Mouse (Mus musculus): ENCODE data around the gene Ctnnd1. TPM values are rescaled to one million over a fixed set of nuclear protein-coding genes. Genes with fewer than 3 reads are reported as not detected.

The Ctnnd1 gene
- polyA plus RNA-seq, 1 experiment from 2014 or later = 34.2 TPM

GRCm38 (mm10) chr2:84582286-84582685, 68.3 kb downstream of the Ctnnd1 start:
- no peak overlapping the region for H3K27ac ChIP-seq
- H3K9ac ChIP-seq = no peak overlapping the region
- WGBS = 89% methylated on average over 5 of the region's 5 CpGs
- ATAC-seq (replicated peaks) = no peak
- H3K4me3 ChIP-seq = no peak overlapping the region
- H3K4me2 ChIP-seq = no peak overlapping the region
- no peaks in the 10 kb centered on the region for H3K9me3 ChIP-seq
- no peaks in the 10 kb centered on the region for H3K4me1 ChIP-seq
- no peaks in the 10 kb centered on the region for H3K36me3 ChIP-seq (replicated peaks)
- H3K27me3 ChIP-seq (replicated peaks) = no peaks in the 10 kb centered on the region

GRCm38 (mm10) chr2:84581208-84581607, 69.4 kb downstream of the Ctnnd1 start:
- no peaks in the 10 kb centered on the region for H3K36me3 ChIP-seq (replicated peaks)
- H3K4me3 ChIP-seq = no peak overlapping the region
- H3K27me3 ChIP-seq (replicated peaks) = no peaks in the 10 kb centered on the region
- no peaks in the 10 kb centered on the region for H3K9me3 ChIP-seq
- WGBS = 89% methylated on average over 2 of the region's 3 CpGs
- no peak for ATAC-seq (replicated peaks)
- no peak overlapping the region for H3K27ac ChIP-seq
- H3K9ac ChIP-seq = no peak overlapping the region
- H3K4me2 ChIP-seq = no peak overlapping the region
- no peaks in the 10 kb centered on the region for H3K4me1 ChIP-seq

GRCm38 (mm10) chr2:84579311-84579710, 71.3 kb downstream of the Ctnnd1 start:
- Histone ChIP-seq H3K4me1 (no peaks in the 10 kb centered on the region), H3K4me2 (no peak overlapping the region), H3K9me3 (no peaks in the 10 kb centered on the region), H3K9ac (no peak overlapping the region), H3K27me3 (replicated peaks) (no peaks in the 10 kb centered on the region), H3K36me3 (replicated peaks) (no peaks in the 10 kb centered on the region), H3K27ac (no peak overlapping the region), H3K4me3 (no peak overlapping the region)
- 87% methylated on average over 2 of the region's 2 CpGs for WGBS
- no peak for ATAC-seq (replicated peaks)

- 96% methylated on average over 4 of the region's 4 CpGs for WGBS
Measured at GRCm38 (mm10) chr2:84574130-84574529, 76.4 kb downstream of the Ctnnd1 start.

GRCm38 (mm10) chr2:84556888-84557514, 93.6 kb downstream of the Ctnnd1 start:
- no peak overlapping the region for H3K9ac ChIP-seq
- H3K27me3 ChIP-seq (replicated peaks) = no peaks in the 10 kb centered on the region
- no peak overlapping the region for H3K4me3 ChIP-seq
- H3K4me1 ChIP-seq = no peaks in the 10 kb centered on the region
- H3K9me3 ChIP-seq = no peaks in the 10 kb centered on the region
- no peak for ATAC-seq (replicated peaks)
- WGBS = 57% methylated on average over 10 of the region's 10 CpGs
- H3K27ac ChIP-seq = no peak overlapping the region
- H3K4me2 ChIP-seq = peak overlapping the region; percentile 6; the same call in 1 of the 2 replicates
- no peaks in the 10 kb centered on the region for H3K36me3 ChIP-seq (replicated peaks)

More at GRCm38 (mm10) chr2:84574130-84574529, 76.4 kb downstream of the Ctnnd1 start:
- no peak overlapping the region for H3K9ac ChIP-seq
- no peak overlapping the region for H3K4me2 ChIP-seq
- no peaks in the 10 kb centered on the region for H3K9me3 ChIP-seq
- no peak overlapping the region for H3K27ac ChIP-seq
- H3K27me3 ChIP-seq (replicated peaks) = no peaks in the 10 kb centered on the region
- no peak for ATAC-seq (replicated peaks)
- no peaks in the 10 kb centered on the region for H3K4me1 ChIP-seq
- no peaks in the 10 kb centered on the region for H3K36me3 ChIP-seq (replicated peaks)
- no peak overlapping the region for H3K4me3 ChIP-seq

GRCm38 (mm10) chr2:84551390-84552100, 99.0 kb downstream of the Ctnnd1 start:
- 74% methylated on average over 10 of the region's 10 CpGs for WGBS
- H3K4me3 ChIP-seq = no peak overlapping the region
- H3K4me2 ChIP-seq = no peak overlapping the region
- no peaks in the 10 kb centered on the region for H3K36me3 ChIP-seq (replicated peaks)
- ATAC-seq (replicated peaks) = 0 out of 2 replicates have a peak, but pooled peaks have one; percentile 30
- no peaks in the 10 kb centered on the region for H3K27me3 ChIP-seq (replicated peaks)
- H3K9me3 ChIP-seq = no peaks in the 10 kb centered on the region
- no peaks in the 10 kb centered on the region for H3K4me1 ChIP-seq
- H3K27ac ChIP-seq = no peak overlapping the region
- no peak overlapping the region for H3K9ac ChIP-seq

Other genes with a start within 250 kb of the Ctnnd1 start
- gene Calcrl, start 225.4 kb downstream of the Ctnnd1 start, polyA plus RNA-seq (2015; fragmentation: Nextera tagmentation; extraction: Ambion mirVana) = 8.6 and 9.7 TPM in 2 replicates
- gene Tfpi, start 174.0 kb downstream of the Ctnnd1 start, polyA plus RNA-seq (2015; fragmentation: Nextera tagmentation; extraction: Ambion mirVana) = 17.3 and 19.0 TPM in 2 replicates
- gene Btbd18, start 8.3 kb upstream of the Ctnnd1 start, polyA plus RNA-seq (2015; fragmentation: Nextera tagmentation; extraction: Ambion mirVana) = 0.14 and 0.19 TPM in 2 replicates
- gene Selenoh, start 20.0 kb upstream of the Ctnnd1 start, polyA plus RNA-seq (2015; fragmentation: Nextera tagmentation; extraction: Ambion mirVana) = 168 and 174 TPM in 2 replicates
- gene Gm28635, start 27.3 kb upstream of the Ctnnd1 start, polyA plus RNA-seq (2015; fragmentation: Nextera tagmentation; extraction: Ambion mirVana) = not detected in 2 replicates
- 49.5 and 50.1 TPM in 2 replicates for gene Med19, start 27.6 kb upstream of the Ctnnd1 start, polyA plus RNA-seq (2015; fragmentation: Nextera tagmentation; extraction: Ambion mirVana)
- 271 and 279 TPM in 2 replicates for gene Tmx2, start 28.4 kb upstream of the Ctnnd1 start, polyA plus RNA-seq (2015; fragmentation: Nextera tagmentation; extraction: Ambion mirVana)
- 19.0 and 19.9 TPM in 2 replicates for gene Zdhhc5, start 64.4 kb upstream of the Ctnnd1 start, polyA plus RNA-seq (2015; fragmentation: Nextera tagmentation; extraction: Ambion mirVana)
- 24.4 and 25.2 TPM in 2 replicates for gene Clp1, start 76.6 kb upstream of the Ctnnd1 start, polyA plus RNA-seq (2015; fragmentation: Nextera tagmentation; extraction: Ambion mirVana)
- 27.5 and 28.0 TPM in 2 replicates for gene Ypel4, start 83.3 kb upstream of the Ctnnd1 start, polyA plus RNA-seq (2015; fragmentation: Nextera tagmentation; extraction: Ambion mirVana)
- gene Gm19426, start 92.9 kb upstream of the Ctnnd1 start, polyA plus RNA-seq (2015; fragmentation: Nextera tagmentation; extraction: Ambion mirVana) = 3.6 and 4.6 TPM in 2 replicates
- gene Serping1, start 124.7 kb upstream of the Ctnnd1 start, polyA plus RNA-seq (2015; fragmentation: Nextera tagmentation; extraction: Ambion mirVana) = 32.9 and 37.0 TPM in 2 replicates
- 21.6 and 25.7 TPM in 2 replicates for gene Ube2l6, start 148.1 kb upstream of the Ctnnd1 start, polyA plus RNA-seq (2015; fragmentation: Nextera tagmentation; extraction: Ambion mirVana)
- gene Smtnl1, start 171.9 kb upstream of the Ctnnd1 start, polyA plus RNA-seq (2015; fragmentation: Nextera tagmentation; extraction: Ambion mirVana) = not detected in 2 replicates
- 70.1 and 82.8 TPM in 2 replicates for gene Timm10, start 176.2 kb upstream of the Ctnnd1 start, polyA plus RNA-seq (2015; fragmentation: Nextera tagmentation; extraction: Ambion mirVana)
- gene Slc43a1, start 188.1 kb upstream of the Ctnnd1 start, polyA plus RNA-seq (2015; fragmentation: Nextera tagmentation; extraction: Ambion mirVana) = 1.2 and 1.9 TPM in 2 replicates
- 4.9 and 6.0 TPM in 2 replicates for gene Rtn4rl2, start 235.9 kb upstream of the Ctnnd1 start, polyA plus RNA-seq (2015; fragmentation: Nextera tagmentation; extraction: Ambion mirVana)

Measured in midbrain, embryonic 15.5 days (tissue).